Mouse (Mus musculus): ENCODE data around the gene Rps2.

GRCm38 (mm10) chr17:24692385-24692784, 25.5 kb upstream of the Rps2 start:
- TF ChIP-seq EP300 (IDR thresholded peaks at IDR 0.05; ENCODE audit: low read depth) (no peak), CTCF (IDR thresholded peaks at IDR 0.05; ENCODE audit: low read depth) (no peak)

All from liver, postnatal 0 days (tissue).